Mouse (Mus musculus) brain, embryonic 14.5 days (tissue): ENCODE measurements at regions not wholly inside any gene's neighbourhood (a gene's known extent, or its start where the extent isn't known, plus 50 kb on each side); places are given as distances from the start of the nearest gene placed in this dataset.

ENCODE experiments used
- CTCF ChIP-seq: fragments of 200-500 bp; IDR thresholded peaks from 2 replicates; pipeline ENCODE4 v1.5.1; 2012; ENCODE audit warnings: inconsistent platforms, mild to moderate bottlenecking, moderate library complexity, borderline replicate concordance; ENCODE audit not compliant: insufficient read depth, insufficient read length; ENCODE audit errors: extremely low read depth
- POLR2A ChIP-seq: fragments of 200-500 bp; IDR thresholded peaks from 2 replicates; pipeline ENCODE4 v1.6.1; 2012; ENCODE audit warnings: mild to moderate bottlenecking, inconsistent platforms, borderline replicate concordance; ENCODE audit not compliant: poor library complexity, insufficient read depth, insufficient read length, severe bottlenecking; ENCODE audit errors: extremely low read depth

GRCm38 (mm10) chr8:26243743-26244142 lies 124.4 kb downstream of the Gm45692 start:
- TF ChIP-seq CTCF, result no peak
- TF ChIP-seq POLR2A, result no peak
